Mouse (Mus musculus): ENCODE measurements around the gene Nosip. TPM values are rescaled to one million over a fixed set of nuclear protein-coding genes. Genes with fewer than 3 reads are reported as not detected.
A peak's percentile ranks its signal among the peaks of the same experiment; 100 is the strongest.

The Nosip gene
- polyA plus RNA-seq, 1 experiment from 2014 or later, result 52.6 TPM

GRCm38 (mm10) chr7:45052181-45052861 lies 9.9 kb upstream of the Nosip start:
- Histone ChIP-seq H3K4me1 (replicated peaks; ENCODE audit: control insufficient read depth, insufficient read depth, low read length) (peaks cover 7% of the 10 kb centered on the region; the same call in 1 of the 2 replicates), H3K27ac (ENCODE audit: low read depth, low read length) (peak overlapping the region; percentile 99), H3K27me3 (ENCODE audit: control insufficient read depth, insufficient read depth, low read length) (no peaks in the 10 kb centered on the region), H3K36me3 (ENCODE audit: control insufficient read depth, insufficient read depth, low read length) (peaks cover 27% of the 10 kb centered on the region), H3K4me3 (ENCODE audit: low read depth, low read length) (peak overlapping the region; percentile 76), H3K9ac (ENCODE audit: low read length) (peak overlapping the region; percentile 85), H3K4me2 (ENCODE audit: low read depth, low read length, severe bottlenecking) (peak overlapping the region; percentile 98), H3K9me3 (ENCODE audit: control insufficient read depth, low read length) (no peaks in the 10 kb centered on the region)
- ATAC-seq (replicated peaks; ENCODE audit: low FRiP score) (no peak), DNase-seq (ENCODE audit: low spot score) (peak; percentile 73)
- under 1% methylated on average over 37 of the region's 38 CpGs for WGBS

- H3K36me3 ChIP-seq (ENCODE audit: control insufficient read depth, insufficient read depth, low read length), result peaks cover 22% of the 10 kb centered on the region
- H3K4me1 ChIP-seq (replicated peaks; ENCODE audit: control insufficient read depth, insufficient read depth, low read length), result peaks cover 7% of the 10 kb centered on the region; the same call in 1 of the 2 replicates
- no peak for ATAC-seq (replicated peaks; ENCODE audit: low FRiP score)
- peak within 1 kb of the TSS; percentile 99 for H3K27ac ChIP-seq (ENCODE audit: low read depth, low read length)
- H3K4me3 ChIP-seq (ENCODE audit: low read depth, low read length), result peak within 1 kb of the TSS; percentile 76
- no peak for DNase-seq (ENCODE audit: low spot score)
- H3K27me3 ChIP-seq (ENCODE audit: control insufficient read depth, insufficient read depth, low read length), result no peaks in the 10 kb centered on the region
- 0% methylated on average over 8 of the region's 18 CpGs for WGBS
- H3K9ac ChIP-seq (ENCODE audit: low read length), result peak within 1 kb of the TSS; percentile 85
- H3K4me2 ChIP-seq (ENCODE audit: low read depth, low read length, severe bottlenecking), result peak within 1 kb of the TSS; percentile 98
- H3K9me3 ChIP-seq (ENCODE audit: control insufficient read depth, low read length), result no peaks in the 10 kb centered on the region
These were observed 9.4 kb upstream of the Nosip start, which contains the start of gene Prr12 for GRCm38 (mm10) chr7:45052862-45053116. Gene Prr12 (minus strand): TSS chr7:45052881.

- under 1% methylated on average over 26 of the region's 59 CpGs for WGBS
- Histone ChIP-seq H3K27ac (ENCODE audit: low read depth, low read length) (peak overlapping the region; percentile 99), H3K9ac (ENCODE audit: low read length) (peak overlapping the region; percentile 85), H3K4me2 (ENCODE audit: low read depth, low read length, severe bottlenecking) (peak overlapping the region; percentile 98), H3K27me3 (ENCODE audit: control insufficient read depth, insufficient read depth, low read length) (no peaks in the 10 kb centered on the region), H3K4me1 (replicated peaks; ENCODE audit: control insufficient read depth, insufficient read depth, low read length) (peaks cover 7% of the 10 kb centered on the region; the same call in 1 of the 2 replicates), H3K9me3 (ENCODE audit: control insufficient read depth, low read length) (no peaks in the 10 kb centered on the region), H3K36me3 (ENCODE audit: control insufficient read depth, insufficient read depth, low read length) (peaks cover 20% of the 10 kb centered on the region), H3K4me3 (ENCODE audit: low read depth, low read length) (peak overlapping the region; percentile 76)
- peak; percentile 92 for DNase-seq (ENCODE audit: low spot score)
- ATAC-seq (replicated peaks; ENCODE audit: low FRiP score), result peak; percentile 57
These were observed 8.9 kb upstream of the Nosip start for GRCm38 (mm10) chr7:45053117-45053930.

- H3K4me1 ChIP-seq (replicated peaks; ENCODE audit: control insufficient read depth, insufficient read depth, low read length), result peaks cover 7% of the 10 kb centered on the region; the same call in 1 of the 2 replicates
- peak overlapping the region; percentile 98 for H3K4me2 ChIP-seq (ENCODE audit: low read depth, low read length, severe bottlenecking)
- H3K36me3 ChIP-seq (ENCODE audit: control insufficient read depth, insufficient read depth, low read length), result peaks cover 13% of the 10 kb centered on the region; the same call in 1 of the 2 replicates
- peak; percentile 96 for DNase-seq (ENCODE audit: low spot score)
- H3K27me3 ChIP-seq (ENCODE audit: control insufficient read depth, insufficient read depth, low read length), result no peaks in the 10 kb centered on the region
- H3K4me3 ChIP-seq (ENCODE audit: low read depth, low read length), result peak overlapping the region; percentile 76
- peak overlapping the region; percentile 99 for H3K27ac ChIP-seq (ENCODE audit: low read depth, low read length)
- WGBS, result under 1% methylated on average over 32 of the region's 33 CpGs
- peak; percentile 91 for ATAC-seq (replicated peaks; ENCODE audit: low FRiP score)
- peak overlapping the region; percentile 85 for H3K9ac ChIP-seq (ENCODE audit: low read length)
- H3K9me3 ChIP-seq (ENCODE audit: control insufficient read depth, low read length), result no peaks in the 10 kb centered on the region
These were observed 8.2 kb upstream of the Nosip start for GRCm38 (mm10) chr7:45053931-45054510.

GRCm38 (mm10) chr7:45056329-45056971 lies 5.8 kb upstream of the Nosip start:
- WGBS, result 62% methylated on average over 14 of the region's 14 CpGs
- peaks cover 12% of the 10 kb centered on the region for H3K4me1 ChIP-seq (replicated peaks; ENCODE audit: control insufficient read depth, insufficient read depth, low read length)

GRCm38 (mm10) chr7:45056972-45057348 lies 5.3 kb upstream of the Nosip start:
- Histone ChIP-seq H3K4me3 (ENCODE audit: low read depth, low read length) (no peak overlapping the region), H3K27ac (ENCODE audit: low read depth, low read length) (no peak overlapping the region), H3K36me3 (ENCODE audit: control insufficient read depth, insufficient read depth, low read length) (no peaks in the 10 kb centered on the region), H3K9me3 (ENCODE audit: control insufficient read depth, low read length) (no peaks in the 10 kb centered on the region), H3K4me1 (replicated peaks; ENCODE audit: control insufficient read depth, insufficient read depth, low read length) (peaks cover 14% of the 10 kb centered on the region), H3K9ac (ENCODE audit: low read length) (no peak overlapping the region), H3K27me3 (ENCODE audit: control insufficient read depth, insufficient read depth, low read length) (no peaks in the 10 kb centered on the region), H3K4me2 (ENCODE audit: low read depth, low read length, severe bottlenecking) (no peak overlapping the region)
- ATAC-seq (replicated peaks; ENCODE audit: low FRiP score), result no peak
- no peak for DNase-seq (ENCODE audit: low spot score)

More at GRCm38 (mm10) chr7:45056329-45056971, 5.8 kb upstream of the Nosip start:
- Histone ChIP-seq H3K9me3 (ENCODE audit: control insufficient read depth, low read length) (no peaks in the 10 kb centered on the region), H3K4me2 (ENCODE audit: low read depth, low read length, severe bottlenecking) (no peak overlapping the region), H3K4me3 (ENCODE audit: low read depth, low read length) (no peak overlapping the region), H3K27me3 (ENCODE audit: control insufficient read depth, insufficient read depth, low read length) (no peaks in the 10 kb centered on the region), H3K9ac (ENCODE audit: low read length) (no peak overlapping the region), H3K27ac (ENCODE audit: low read depth, low read length) (no peak overlapping the region), H3K36me3 (ENCODE audit: control insufficient read depth, insufficient read depth, low read length) (no peaks in the 10 kb centered on the region)
- ATAC-seq (replicated peaks; ENCODE audit: low FRiP score) (no peak), DNase-seq (ENCODE audit: low spot score) (no peak)

GRCm38 (mm10) chr7:45058607-45059571 lies 3.3 kb upstream of the Nosip start:
- H3K27me3 ChIP-seq (ENCODE audit: control insufficient read depth, insufficient read depth, low read length), result no peaks in the 10 kb centered on the region
- peak overlapping the region; percentile 37; the same call in 1 of the 2 replicates for H3K27ac ChIP-seq (ENCODE audit: low read depth, low read length)
- H3K9me3 ChIP-seq (ENCODE audit: control insufficient read depth, low read length), result no peaks in the 10 kb centered on the region
- H3K9ac ChIP-seq (ENCODE audit: low read length), result no peak overlapping the region
- 0 out of 2 replicates have a peak overlapping the region, but pooled peaks have one; percentile 11 for H3K4me2 ChIP-seq (ENCODE audit: low read depth, low read length, severe bottlenecking)
- no peak for DNase-seq (ENCODE audit: low spot score)
- WGBS, result 75% methylated on average over 10 of the region's 10 CpGs
- H3K4me3 ChIP-seq (ENCODE audit: low read depth, low read length), result no peak overlapping the region
- H3K4me1 ChIP-seq (replicated peaks; ENCODE audit: control insufficient read depth, insufficient read depth, low read length), result peaks cover 15% of the 10 kb centered on the region
- ATAC-seq (replicated peaks; ENCODE audit: low FRiP score), result no peak
- no peaks in the 10 kb centered on the region for H3K36me3 ChIP-seq (ENCODE audit: control insufficient read depth, insufficient read depth, low read length)

Data from forebrain, embryonic 11.5 days (tissue).